Mouse (Mus musculus): ENCODE measurements around the gene Meis1. TPM values are rescaled to one million over a fixed set of nuclear protein-coding genes. Genes with fewer than 3 reads are reported as not detected.
A peak's percentile ranks its signal among the peaks of the same experiment; 100 is the strongest.

Gene Meis1
- polyA plus RNA-seq, 1 experiment from 2014 or later, result 44.7 TPM

- H3K36me3 ChIP-seq (ENCODE audit: control insufficient read depth, insufficient read depth, low read length), result no peaks in the 10 kb centered on the region
- ATAC-seq (replicated peaks; ENCODE audit: low FRiP score) (no peak), DNase-seq (ENCODE audit: low spot score) (no peak)
- WGBS, result 88% methylated on average over 7 of the region's 7 CpGs
- H3K4me1 ChIP-seq (replicated peaks; ENCODE audit: control insufficient read depth, insufficient read depth, low read length), result peaks cover 22% of the 10 kb centered on the region
- H3K4me2 ChIP-seq, result no peak overlapping the region
- no peak overlapping the region for H3K27ac ChIP-seq (ENCODE audit: low read depth, low read length)
- no peaks in the 10 kb centered on the region for H3K27me3 ChIP-seq (replicated peaks; ENCODE audit: control insufficient read depth, insufficient read depth, low read length)
- H3K4me3 ChIP-seq (ENCODE audit: low read depth, low read length), result no peak overlapping the region
- H3K9ac ChIP-seq (ENCODE audit: low read depth, low read length), result no peak overlapping the region
- no peaks in the 10 kb centered on the region for H3K9me3 ChIP-seq (ENCODE audit: control insufficient read depth, low read length)
These were observed 64.9 kb downstream of the Meis1 start for GRCm38 (mm10) chr11:18953892-18954291.

DNA sequence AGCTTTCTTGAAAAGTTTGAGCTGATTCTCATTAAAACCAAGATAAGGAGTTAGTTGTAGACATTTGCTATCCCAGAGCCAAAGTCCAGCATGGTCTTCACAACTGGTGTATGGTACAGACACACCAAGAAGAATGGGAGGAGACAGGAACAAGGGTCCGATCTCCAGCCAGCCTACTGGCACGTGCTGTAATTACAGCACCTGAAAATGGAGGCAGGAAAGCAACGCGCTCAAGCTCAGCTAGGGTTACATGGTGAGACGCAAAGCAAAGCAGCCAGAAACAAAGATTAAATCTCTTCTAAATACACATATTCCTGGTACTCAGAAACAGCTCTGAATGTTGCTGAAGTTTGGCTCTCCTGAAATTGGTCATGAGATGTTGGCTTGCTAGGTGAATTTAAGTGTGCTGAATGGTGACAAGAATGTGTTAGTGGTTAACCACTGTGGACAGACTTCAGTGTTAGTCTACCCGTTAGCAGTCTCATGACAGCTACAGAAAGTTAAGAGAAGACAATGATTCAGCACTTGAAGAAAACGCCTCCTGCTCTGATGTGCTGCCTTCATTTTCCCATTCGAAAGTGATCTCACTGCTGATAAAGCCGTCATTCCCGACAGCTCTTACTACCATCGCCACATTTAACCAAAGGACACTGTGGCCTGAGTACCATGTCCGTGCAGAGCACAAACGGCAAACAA is 70.0 kb downstream of the Meis1 start:
- no peaks in the 10 kb centered on the region for H3K27me3 ChIP-seq (replicated peaks; ENCODE audit: control insufficient read depth, insufficient read depth, low read length)
- ATAC-seq (replicated peaks; ENCODE audit: low FRiP score) (no peak), DNase-seq (ENCODE audit: low spot score) (no peak)
- H3K9ac ChIP-seq (ENCODE audit: low read depth, low read length), result no peak overlapping the region
- no peak overlapping the region for H3K4me3 ChIP-seq (ENCODE audit: low read depth, low read length)
- H3K9me3 ChIP-seq (ENCODE audit: control insufficient read depth, low read length), result no peaks in the 10 kb centered on the region
- H3K4me2 ChIP-seq, result no peak overlapping the region; the same call in 1 of the 2 replicates
- no peaks in the 10 kb centered on the region for H3K36me3 ChIP-seq (ENCODE audit: control insufficient read depth, insufficient read depth, low read length)
- 0 out of 2 replicates have a peak overlapping the region, but pooled peaks have one; percentile 13 for H3K27ac ChIP-seq (ENCODE audit: low read depth, low read length)
- peaks cover 29% of the 10 kb centered on the region for H3K4me1 ChIP-seq (replicated peaks; ENCODE audit: control insufficient read depth, insufficient read depth, low read length)
- 49% methylated on average over 13 of the region's 13 CpGs for WGBS

DNA sequence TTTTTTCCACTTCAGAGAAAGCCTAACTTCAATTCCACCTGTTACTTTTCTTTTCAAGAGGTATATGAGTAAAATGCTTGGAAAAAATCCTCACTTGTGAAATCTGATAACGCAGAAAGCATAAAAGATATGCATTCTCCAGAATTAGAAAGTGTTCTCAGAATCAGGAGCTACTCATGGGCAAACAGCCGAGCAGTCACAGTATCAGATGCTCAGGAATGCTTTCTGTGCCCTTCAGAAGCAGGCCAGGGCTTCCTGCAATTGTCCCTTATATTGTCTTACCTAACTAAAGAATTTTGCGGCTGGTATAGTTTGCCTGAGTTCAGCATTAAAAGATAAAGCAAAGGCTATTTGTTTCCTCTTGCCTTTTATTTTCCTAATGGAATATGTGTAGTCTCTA is 71.4 kb downstream of the Meis1 start:
- no peak for ATAC-seq (replicated peaks; ENCODE audit: low FRiP score)
- no peak for DNase-seq (ENCODE audit: low spot score)
- Histone ChIP-seq H3K27me3 (replicated peaks; ENCODE audit: control insufficient read depth, insufficient read depth, low read length) (no peaks in the 10 kb centered on the region), H3K9ac (ENCODE audit: low read depth, low read length) (no peak overlapping the region), H3K4me3 (ENCODE audit: low read depth, low read length) (no peak overlapping the region), H3K4me1 (replicated peaks; ENCODE audit: control insufficient read depth, insufficient read depth, low read length) (peaks cover 30% of the 10 kb centered on the region), H3K27ac (ENCODE audit: low read depth, low read length) (no peak overlapping the region), H3K9me3 (ENCODE audit: control insufficient read depth, low read length) (no peaks in the 10 kb centered on the region), H3K36me3 (ENCODE audit: control insufficient read depth, insufficient read depth, low read length) (no peaks in the 10 kb centered on the region), H3K4me2 (no peak overlapping the region)
- WGBS, result 62% methylated on average over 3 of the region's 3 CpGs

DNA sequence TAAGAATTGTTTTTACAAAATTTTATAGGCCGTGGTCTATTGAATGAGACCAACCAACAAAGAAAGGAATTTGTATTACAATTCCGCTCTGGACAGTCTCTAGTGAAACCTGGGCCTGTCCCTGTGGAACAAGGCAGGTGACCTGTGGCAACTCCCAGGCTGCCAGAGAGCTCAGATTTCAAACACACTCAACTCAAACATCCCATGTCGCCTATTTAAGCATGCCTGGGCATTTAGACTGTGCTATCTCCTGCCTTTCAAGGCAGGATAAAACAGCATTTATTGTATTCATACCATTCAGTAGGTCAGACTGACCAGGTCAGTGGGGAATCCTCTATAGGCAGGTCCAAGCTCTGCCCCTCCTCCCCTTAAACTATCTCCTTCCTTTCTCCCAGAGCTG is 73.0 kb downstream of the Meis1 start:
- Histone ChIP-seq H3K36me3 (ENCODE audit: control insufficient read depth, insufficient read depth, low read length) (no peaks in the 10 kb centered on the region), H3K9me3 (ENCODE audit: control insufficient read depth, low read length) (no peaks in the 10 kb centered on the region), H3K4me3 (ENCODE audit: low read depth, low read length) (no peak overlapping the region), H3K4me1 (replicated peaks; ENCODE audit: control insufficient read depth, insufficient read depth, low read length) (peaks cover 30% of the 10 kb centered on the region), H3K9ac (ENCODE audit: low read depth, low read length) (no peak overlapping the region), H3K27me3 (replicated peaks; ENCODE audit: control insufficient read depth, insufficient read depth, low read length) (no peaks in the 10 kb centered on the region), H3K4me2 (no peak overlapping the region), H3K27ac (ENCODE audit: low read depth, low read length) (no peak overlapping the region)
- DNase-seq (ENCODE audit: low spot score) (no peak), ATAC-seq (replicated peaks; ENCODE audit: low FRiP score) (no peak)
- WGBS, result 58% methylated on average over 3 of the region's 3 CpGs

GRCm38 (mm10) chr11:18944972-18945625 is 73.7 kb downstream of the Meis1 start:
- Histone ChIP-seq H3K27me3 (replicated peaks; ENCODE audit: control insufficient read depth, insufficient read depth, low read length) (no peaks in the 10 kb centered on the region), H3K4me1 (replicated peaks; ENCODE audit: control insufficient read depth, insufficient read depth, low read length) (peaks cover 30% of the 10 kb centered on the region), H3K4me3 (ENCODE audit: low read depth, low read length) (no peak overlapping the region), H3K27ac (ENCODE audit: low read depth, low read length) (no peak overlapping the region; the same call in 1 of the 2 replicates), H3K4me2 (no peak overlapping the region), H3K9me3 (ENCODE audit: control insufficient read depth, low read length) (no peaks in the 10 kb centered on the region), H3K36me3 (ENCODE audit: control insufficient read depth, insufficient read depth, low read length) (no peaks in the 10 kb centered on the region), H3K9ac (ENCODE audit: low read depth, low read length) (no peak overlapping the region)
- no peak for ATAC-seq (replicated peaks; ENCODE audit: low FRiP score)
- 67% methylated on average over 14 of the region's 14 CpGs for WGBS
- DNase-seq (ENCODE audit: low spot score), result no peak

DNA sequence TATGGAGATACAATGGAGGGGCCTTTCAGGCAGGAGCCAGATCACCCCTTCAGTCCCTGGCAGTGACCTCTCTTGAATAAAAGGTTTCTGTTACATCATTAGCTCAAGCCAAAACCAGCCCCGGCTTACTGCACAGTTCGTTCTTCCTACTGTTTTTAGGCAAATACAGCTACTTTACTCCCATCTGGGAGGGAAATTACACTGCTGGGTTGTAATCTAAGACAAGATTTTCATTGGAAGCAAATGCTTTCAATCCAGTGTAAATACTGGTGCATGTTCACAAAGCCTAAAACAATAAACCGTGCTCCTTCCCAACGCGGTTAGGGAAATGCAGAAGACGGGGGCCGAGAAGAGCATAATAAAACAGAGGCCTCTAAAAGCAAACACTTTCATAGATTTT is 74.6 kb downstream of the Meis1 start:
- Histone ChIP-seq H3K9ac (ENCODE audit: low read depth, low read length) (no peak overlapping the region), H3K27me3 (replicated peaks; ENCODE audit: control insufficient read depth, insufficient read depth, low read length) (no peaks in the 10 kb centered on the region), H3K36me3 (ENCODE audit: control insufficient read depth, insufficient read depth, low read length) (no peaks in the 10 kb centered on the region), H3K4me3 (ENCODE audit: low read depth, low read length) (no peak overlapping the region), H3K27ac (ENCODE audit: low read depth, low read length) (no peak overlapping the region), H3K4me2 (no peak overlapping the region), H3K4me1 (replicated peaks; ENCODE audit: control insufficient read depth, insufficient read depth, low read length) (peaks cover 26% of the 10 kb centered on the region), H3K9me3 (ENCODE audit: control insufficient read depth, low read length) (no peaks in the 10 kb centered on the region)
- ATAC-seq (replicated peaks; ENCODE audit: low FRiP score) (no peak), DNase-seq (ENCODE audit: low spot score) (no peak)
- 82% methylated on average over 7 of the region's 7 CpGs for WGBS

GRCm38 (mm10) chr11:18942990-18943389 is 75.8 kb downstream of the Meis1 start:
- ATAC-seq (replicated peaks; ENCODE audit: low FRiP score) (no peak), DNase-seq (ENCODE audit: low spot score) (no peak)
- WGBS, result 46% methylated on average over 2 of the region's 2 CpGs
- H3K9ac ChIP-seq (ENCODE audit: low read depth, low read length), result no peak overlapping the region
- no peak overlapping the region for H3K27ac ChIP-seq (ENCODE audit: low read depth, low read length)
- no peak overlapping the region for H3K4me3 ChIP-seq (ENCODE audit: low read depth, low read length)
- peaks cover 22% of the 10 kb centered on the region for H3K4me1 ChIP-seq (replicated peaks; ENCODE audit: control insufficient read depth, insufficient read depth, low read length)
- no peaks in the 10 kb centered on the region for H3K9me3 ChIP-seq (ENCODE audit: control insufficient read depth, low read length)
- no peak overlapping the region for H3K4me2 ChIP-seq
- H3K27me3 ChIP-seq (replicated peaks; ENCODE audit: control insufficient read depth, insufficient read depth, low read length), result no peaks in the 10 kb centered on the region
- no peaks in the 10 kb centered on the region for H3K36me3 ChIP-seq (ENCODE audit: control insufficient read depth, insufficient read depth, low read length)

- no peak overlapping the region for H3K4me2 ChIP-seq
- no peak for DNase-seq (ENCODE audit: low spot score)
- 71% methylated on average over 4 of the region's 4 CpGs for WGBS
- no peak for ATAC-seq (replicated peaks; ENCODE audit: low FRiP score)
- H3K27ac ChIP-seq (ENCODE audit: low read depth, low read length), result no peak overlapping the region
- H3K36me3 ChIP-seq (ENCODE audit: control insufficient read depth, insufficient read depth, low read length), result no peaks in the 10 kb centered on the region; the same call in 1 of the 2 replicates
- H3K27me3 ChIP-seq (replicated peaks; ENCODE audit: control insufficient read depth, insufficient read depth, low read length), result no peaks in the 10 kb centered on the region
- H3K4me3 ChIP-seq (ENCODE audit: low read depth, low read length), result no peak overlapping the region
- H3K4me1 ChIP-seq (replicated peaks; ENCODE audit: control insufficient read depth, insufficient read depth, low read length), result peaks cover 26% of the 10 kb centered on the region
- H3K9ac ChIP-seq (ENCODE audit: low read depth, low read length), result no peak overlapping the region
- H3K9me3 ChIP-seq (ENCODE audit: control insufficient read depth, low read length), result no peaks in the 10 kb centered on the region
These were observed 77.9 kb downstream of the Meis1 start for GRCm38 (mm10) chr11:18940916-18941315.

GRCm38 (mm10) chr11:18934921-18935320 is 83.9 kb downstream of the Meis1 start:
- Histone ChIP-seq H3K4me3 (ENCODE audit: low read depth, low read length) (no peak overlapping the region), H3K9ac (ENCODE audit: low read depth, low read length) (no peak overlapping the region), H3K9me3 (ENCODE audit: control insufficient read depth, low read length) (no peaks in the 10 kb centered on the region), H3K4me1 (replicated peaks; ENCODE audit: control insufficient read depth, insufficient read depth, low read length) (peaks cover 17% of the 10 kb centered on the region; the same call in 1 of the 2 replicates), H3K36me3 (ENCODE audit: control insufficient read depth, insufficient read depth, low read length) (no peaks in the 10 kb centered on the region; the same call in 1 of the 2 replicates), H3K4me2 (no peak overlapping the region), H3K27me3 (replicated peaks; ENCODE audit: control insufficient read depth, insufficient read depth, low read length) (no peaks in the 10 kb centered on the region), H3K27ac (ENCODE audit: low read depth, low read length) (no peak overlapping the region)
- DNase-seq (ENCODE audit: low spot score) (no peak), ATAC-seq (replicated peaks; ENCODE audit: low FRiP score) (no peak)
- WGBS, result 81% methylated on average over 6 of the region's 6 CpGs
